Mouse (Mus musculus) liver, embryonic 12.5 days (tissue): ENCODE results near the gene Tspan33. TPM values are rescaled to one million over a fixed set of nuclear protein-coding genes. Genes with fewer than 3 reads are reported as not detected.
A peak's percentile ranks its signal among the peaks of the same experiment; 100 is the strongest.
"Not testable (repeated sequence)": the region's sequence is repeated elsewhere in the genome, so short reads cannot be mapped to it uniquely, and the experiment has no call there.

ENCODE experiments used
- ATAC-seq: fragments of 200-750 bp; cut with Nextera tagmentation; 2 replicates; pipeline ENCODE4 v1.8.0; 2017; ENCODE audit warnings: moderate number of reproducible peaks, mild to moderate bottlenecking, moderate library complexity
- H3K27ac ChIP-seq: fragments of 300-500 bp; sonication (generic); 2 replicates; pipeline ENCODE4 v1.5.1; 2016; ENCODE audit warnings: mild to moderate bottlenecking
- H3K27me3 ChIP-seq: fragments of 300-500 bp; sonication (generic); replicated peaks from 2 replicates; pipeline ENCODE4 v1.6.1; 2016; ENCODE audit warnings: mild to moderate bottlenecking, moderate library complexity
- H3K36me3 ChIP-seq: fragments of 300-500 bp; sonication (generic); 2 replicates; pipeline ENCODE4 v1.6.1; 2016; ENCODE audit warnings: mild to moderate bottlenecking, moderate library complexity
- H3K4me1 ChIP-seq: fragments of 300-500 bp; sonication (generic); 2 replicates; pipeline ENCODE4 v1.6.1; 2016
- H3K4me2 ChIP-seq: fragments of 300-500 bp; sonication (generic); 2 replicates; pipeline ENCODE4 v1.6.1; 2016; ENCODE audit warnings: mild to moderate bottlenecking, moderate library complexity
- H3K4me3 ChIP-seq: fragments of 300-500 bp; sonication (generic); 2 replicates; pipeline ENCODE4 v1.5.1; 2016; ENCODE audit warnings: mild to moderate bottlenecking, moderate library complexity
- H3K9ac ChIP-seq: fragments of 300-500 bp; sonication (generic); 2 replicates; pipeline ENCODE4 v1.6.1; 2016; ENCODE audit warnings: mild to moderate bottlenecking, moderate library complexity
- H3K9me3 ChIP-seq: fragments of 300-500 bp; sonication (generic); replicated peaks from 2 replicates; pipeline ENCODE4 v1.6.1; 2016; ENCODE audit warnings: mild to moderate bottlenecking, moderate library complexity
- WGBS: fragments of 180-500 bp; shearing (Covaris S2); methylation state at CpG from one replicate; pipeline ENCODE4 v1.1.7; 2016; ENCODE audit not compliant: insufficient replicate concordance; 5-methylcytosine and 5-hydroxymethylcytosine counted together
- polyA plus RNA-seq: library from polyadenylated mRNA; unstranded; fragments of >200 nt; fragmentation: Nextera tagmentation; extraction: Ambion mirVana; gene quantifications from 2 replicates; pipeline ENCODE4 v1.2.1, GENCODE M21; 2016

Gene Tspan33
- polyA plus RNA-seq, 1 experiment from 2014 or later: 203 TPM

DNA sequence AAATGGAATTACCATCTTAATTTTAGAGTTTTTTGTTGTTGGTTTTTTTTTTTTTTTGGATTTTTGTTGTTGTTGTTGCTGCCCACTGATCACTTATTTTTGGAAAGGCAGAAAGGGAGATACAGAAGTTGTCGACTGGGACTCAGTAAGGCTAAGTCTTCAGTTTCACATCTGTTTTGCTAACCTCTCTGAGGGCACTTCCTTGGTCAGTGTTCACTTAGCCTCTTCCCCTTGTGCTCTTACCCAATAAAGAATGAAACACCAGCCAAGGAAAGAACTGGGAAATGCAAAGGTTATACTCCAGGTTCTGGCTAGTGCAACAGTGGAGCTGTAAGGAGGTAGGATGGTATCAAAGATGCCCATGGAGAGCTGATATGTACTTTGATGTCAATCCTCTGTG is 35.5 kb downstream of the Tspan33 start:
- Histone ChIP-seq H3K4me2 (no peak overlapping the region), H3K4me1 (no peaks in the 10 kb centered on the region), H3K9ac (no peak overlapping the region), H3K9me3 (no peaks in the 10 kb centered on the region), H3K27ac (no peak overlapping the region), H3K27me3 (peaks cover 46% of the 10 kb centered on the region), H3K36me3 (no peaks in the 10 kb centered on the region), H3K4me3 (no peak overlapping the region)
- WGBS: 54% methylated on average over 1 of the region's 1 CpGs
- no peak for ATAC-seq

DNA sequence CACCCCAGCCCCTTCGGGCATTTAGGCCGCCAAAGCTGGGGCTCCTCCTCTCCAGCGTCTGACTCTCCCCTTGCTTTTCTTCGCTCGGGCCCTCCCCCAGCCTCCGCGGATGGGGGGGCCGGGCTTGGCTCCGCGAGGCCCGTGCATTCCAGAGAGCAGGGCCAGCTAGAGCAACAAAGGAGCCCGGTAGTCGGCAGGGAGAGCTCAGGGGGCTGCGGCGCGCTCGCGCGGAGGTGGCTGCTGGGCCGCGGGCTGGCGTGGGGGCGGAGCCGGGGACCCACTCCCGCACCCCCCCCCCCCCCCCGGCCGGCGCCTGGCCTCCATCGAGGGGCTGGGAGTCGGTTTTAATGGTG is 41.3 kb downstream of the Tspan33 start, which contains the start of gene Smo:
Gene Smo (plus strand): TSS at position 168 of the 353 bp plus-strand sequence.
- H3K4me2 ChIP-seq: peak within 1 kb of the TSS; percentile 92
- H3K9me3 ChIP-seq: no peaks in the 10 kb centered on the region
- peak within 1 kb of the TSS; percentile 69 for H3K4me3 ChIP-seq
- peak within 1 kb of the TSS; percentile 80 for H3K27ac ChIP-seq
- peaks cover 9% of the 10 kb centered on the region; the same call in 1 of the 2 replicates for H3K36me3 ChIP-seq
- WGBS: 0% methylated on average over 27 of the region's 30 CpGs
- peaks cover 26% of the 10 kb centered on the region for H3K4me1 ChIP-seq
- ATAC-seq: peak; percentile 77
- peaks cover 79% of the 10 kb centered on the region for H3K27me3 ChIP-seq
- peak within 1 kb of the TSS; percentile 82 for H3K9ac ChIP-seq

GRCm38 (mm10) chr6:29735689-29736451 is 41.8 kb downstream of the Tspan33 start:
- Histone ChIP-seq H3K4me2 (peak overlapping the region; percentile 92), H3K9me3 (no peaks in the 10 kb centered on the region), H3K9ac (peak overlapping the region; percentile 82), H3K27me3 (peaks cover 75% of the 10 kb centered on the region), H3K4me1 (peaks cover 26% of the 10 kb centered on the region), H3K36me3 (peaks cover 9% of the 10 kb centered on the region; the same call in 1 of the 2 replicates), H3K27ac (peak overlapping the region; percentile 80), H3K4me3 (peak overlapping the region; percentile 69)
- peak; percentile 70 for ATAC-seq
- under 1% methylated on average over 75 of the region's 75 CpGs for WGBS

DNA sequence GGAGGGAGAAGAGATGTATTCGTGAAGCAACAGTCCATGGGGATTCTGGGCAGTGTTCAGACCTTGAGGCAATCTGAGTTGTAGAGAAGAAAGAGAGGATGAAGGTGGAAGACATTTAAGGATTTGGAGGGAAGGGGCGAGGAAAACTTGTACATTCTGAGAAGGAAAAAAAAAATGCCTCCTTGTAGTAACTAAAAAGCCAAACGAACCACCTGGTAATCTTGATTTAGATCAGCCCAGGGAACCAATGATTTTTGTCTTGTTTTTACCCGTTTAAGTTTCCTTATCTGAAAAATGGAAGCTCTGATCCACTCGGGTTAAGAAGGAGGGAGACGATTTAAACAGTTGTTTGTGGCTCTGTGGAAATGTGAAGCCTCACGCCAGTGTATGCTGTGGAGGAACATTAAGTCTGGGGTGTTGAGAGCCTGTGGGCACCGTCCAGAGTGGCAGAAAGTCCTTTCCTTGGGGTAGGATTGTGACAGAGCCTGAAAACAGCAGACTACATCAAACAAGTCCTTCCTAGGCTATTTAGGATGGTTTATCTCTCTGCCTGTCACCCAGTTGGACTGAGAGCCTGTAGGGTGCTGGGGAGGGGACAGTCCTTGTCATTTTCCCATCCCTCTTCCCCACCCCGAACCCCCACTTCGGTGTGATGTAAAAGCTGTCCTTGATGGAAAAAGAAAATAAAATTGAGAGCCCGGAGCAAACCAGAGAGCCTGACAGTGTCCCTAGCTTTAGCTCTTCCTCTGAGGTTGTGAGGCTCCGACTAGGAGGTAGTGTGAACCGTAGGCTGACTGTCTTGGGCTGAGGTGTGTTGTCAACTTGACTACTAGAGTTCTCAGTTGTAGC is 42.8 kb downstream of the Tspan33 start:
- H3K4me3 ChIP-seq: peak overlapping the region; percentile 69
- no peak for ATAC-seq
- peaks cover 26% of the 10 kb centered on the region for H3K4me1 ChIP-seq

DNA sequence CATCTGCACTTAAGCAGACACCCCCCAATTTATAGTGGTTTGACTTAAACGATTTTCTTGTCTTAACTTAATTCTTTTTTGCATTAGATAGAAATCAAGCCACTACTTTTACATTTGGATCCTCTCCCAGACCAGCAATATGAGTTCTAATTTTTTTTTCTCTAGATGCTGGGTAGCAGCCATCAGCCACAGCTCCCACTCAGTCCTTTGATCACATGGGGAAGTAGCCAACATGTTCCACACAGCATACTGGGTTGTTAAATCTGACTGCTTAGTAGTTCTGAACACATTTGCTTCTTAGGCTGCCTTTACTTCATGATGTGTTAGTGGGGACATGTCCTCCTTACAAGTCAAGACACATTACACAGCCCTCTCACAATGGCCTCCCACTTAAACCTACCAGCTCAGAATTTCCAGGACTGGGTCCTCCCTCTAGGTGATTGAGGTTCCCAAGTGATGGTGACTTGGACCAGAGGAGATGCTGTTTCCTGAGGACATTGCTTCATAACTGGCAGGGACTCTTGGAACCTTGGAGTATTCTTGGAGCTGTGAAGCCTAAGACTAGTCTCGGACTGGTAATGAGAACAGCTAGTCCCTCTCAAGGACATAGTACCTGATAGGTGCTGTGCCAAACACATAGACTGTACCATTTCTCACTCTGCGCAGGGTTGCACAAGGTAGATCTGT is 57.6 kb downstream of the Tspan33 start:
- no peak overlapping the region for H3K27ac ChIP-seq
- H3K4me2 ChIP-seq: no peak overlapping the region
- H3K4me1 ChIP-seq: no peaks in the 10 kb centered on the region
- H3K4me3 ChIP-seq: no peak overlapping the region
- WGBS: 74% methylated on average over 3 of the region's 3 CpGs
- no peak for ATAC-seq
- peaks cover 17% of the 10 kb centered on the region for H3K36me3 ChIP-seq
- H3K9ac ChIP-seq: no peak overlapping the region
- no peaks in the 10 kb centered on the region for H3K27me3 ChIP-seq
- H3K9me3 ChIP-seq: peaks cover 15% of the 10 kb centered on the region

More for the DNA sequence above, 42.8 kb downstream of the Tspan33 start:
- Histone ChIP-seq H3K36me3 (peaks cover 9% of the 10 kb centered on the region; the same call in 1 of the 2 replicates), H3K27me3 (peaks cover 73% of the 10 kb centered on the region), H3K4me2 (peak overlapping the region; percentile 92), H3K9me3 (no peaks in the 10 kb centered on the region), H3K27ac (no peak overlapping the region), H3K9ac (peak overlapping the region; percentile 82)
- WGBS: 17% methylated on average over 13 of the region's 13 CpGs

GRCm38 (mm10) chr6:29753336-29753735 is 59.3 kb downstream of the Tspan33 start:
- WGBS: 78% methylated on average over 11 of the region's 11 CpGs
- peaks cover 29% of the 10 kb centered on the region for H3K36me3 ChIP-seq
- H3K9ac ChIP-seq: no peak overlapping the region
- peaks cover 5% of the 10 kb centered on the region for H3K9me3 ChIP-seq
- H3K4me3 ChIP-seq: no peak overlapping the region
- H3K27me3 ChIP-seq: no peaks in the 10 kb centered on the region
- H3K4me2 ChIP-seq: no peak overlapping the region
- ATAC-seq: no peak
- no peak overlapping the region for H3K27ac ChIP-seq
- H3K4me1 ChIP-seq: no peaks in the 10 kb centered on the region

GRCm38 (mm10) chr6:29756001-29756400 is 62.0 kb downstream of the Tspan33 start:
- no peak overlapping the region for H3K4me3 ChIP-seq
- no peaks in the 10 kb centered on the region for H3K27me3 ChIP-seq
- H3K9ac ChIP-seq: no peak overlapping the region
- no peak for ATAC-seq
- no peak overlapping the region for H3K4me2 ChIP-seq
- H3K36me3 ChIP-seq: peaks cover 42% of the 10 kb centered on the region
- no peak overlapping the region for H3K27ac ChIP-seq
- no peaks in the 10 kb centered on the region for H3K4me1 ChIP-seq
- no peaks in the 10 kb centered on the region for H3K9me3 ChIP-seq
- 79% methylated on average over 5 of the region's 5 CpGs for WGBS

DNA sequence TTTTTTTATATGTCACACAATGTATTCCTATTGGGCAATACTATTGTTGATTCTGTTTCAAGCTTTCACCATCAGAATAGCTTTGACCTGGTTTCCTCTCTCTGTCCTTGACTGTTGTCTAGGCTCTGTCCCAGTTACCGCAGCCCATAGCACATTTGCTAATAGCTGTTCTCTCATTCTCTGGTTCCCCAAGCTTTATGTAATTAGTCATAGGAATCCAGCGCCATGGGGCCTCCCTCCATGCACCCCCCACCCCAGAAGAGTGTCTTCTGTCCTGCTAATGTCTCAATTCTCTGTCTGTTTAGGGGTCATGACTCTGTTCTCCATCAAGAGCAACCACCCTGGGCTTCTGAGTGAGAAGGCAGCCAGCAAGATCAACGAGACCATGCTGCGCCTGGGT is 62.5 kb downstream of the Tspan33 start:
- H3K36me3 ChIP-seq: peaks cover 42% of the 10 kb centered on the region
- ATAC-seq: no peak
- no peak overlapping the region for H3K27ac ChIP-seq

GRCm38 (mm10) chr6:29758417-29758816 is 64.4 kb downstream of the Tspan33 start:
- no peak for ATAC-seq

More for the DNA sequence above, 62.5 kb downstream of the Tspan33 start:
- Histone ChIP-seq H3K4me3 (no peak overlapping the region), H3K9ac (no peak overlapping the region), H3K4me2 (no peak overlapping the region), H3K4me1 (no peaks in the 10 kb centered on the region), H3K27me3 (no peaks in the 10 kb centered on the region), H3K9me3 (no peaks in the 10 kb centered on the region)
- WGBS: 83% methylated on average over 4 of the region's 4 CpGs

GRCm38 (mm10) chr6:29759012-29759679 is 65.1 kb downstream of the Tspan33 start:
- Histone ChIP-seq H3K4me3 (no peak overlapping the region), H3K4me1 (no peaks in the 10 kb centered on the region), H3K9ac (no peak overlapping the region), H3K4me2 (no peak overlapping the region), H3K27ac (no peak overlapping the region), H3K9me3 (no peaks in the 10 kb centered on the region), H3K36me3 (peaks cover 38% of the 10 kb centered on the region), H3K27me3 (no peaks in the 10 kb centered on the region)
- 71% methylated on average over 13 of the region's 13 CpGs for WGBS
- ATAC-seq: no peak; the same call in 1 of the 2 replicates

More at GRCm38 (mm10) chr6:29758417-29758816, 64.4 kb downstream of the Tspan33 start:
- no peaks in the 10 kb centered on the region for H3K27me3 ChIP-seq
- no peak overlapping the region for H3K9ac ChIP-seq
- WGBS: 34% methylated on average over 4 of the region's 4 CpGs
- no peaks in the 10 kb centered on the region for H3K9me3 ChIP-seq
- no peak overlapping the region for H3K27ac ChIP-seq
- no peak overlapping the region for H3K4me2 ChIP-seq
- peaks cover 41% of the 10 kb centered on the region for H3K36me3 ChIP-seq
- no peaks in the 10 kb centered on the region for H3K4me1 ChIP-seq
- no peak overlapping the region for H3K4me3 ChIP-seq

- H3K27me3 ChIP-seq, H3K27ac ChIP-seq, H3K9me3 ChIP-seq, H3K4me1 ChIP-seq, H3K4me3 ChIP-seq, H3K9ac ChIP-seq, ATAC-seq, H3K4me2 ChIP-seq: not testable (repeated sequence)
- peaks cover 30% of the 10 kb centered on the region for H3K36me3 ChIP-seq
- WGBS: 82% methylated on average over 2 of the region's 2 CpGs
Observed at GRCm38 (mm10) chr6:29760397-29760796, 66.4 kb downstream of the Tspan33 start.
